Mouse (Mus musculus) cerebellum, adult 2 months (tissue): ENCODE data around the gene Grm8. TPM values are rescaled to one million over a fixed set of nuclear protein-coding genes. Genes with fewer than 3 reads are reported as not detected.

Experiments used
- DNase-seq, 2 experiments: peaks; one replicate each; pipeline ENCODE4 v3.0.0; 2021
- H3K27ac ChIP-seq: fragments of 200-500 bp; 2 replicates; pipeline ENCODE4 v1.5.1; 2012; ENCODE audit warnings: low read length, control low read depth, inconsistent platforms; ENCODE audit not compliant: insufficient read depth
- H3K27me3 ChIP-seq: fragments of 200-500 bp; 2 replicates; pipeline ENCODE4 v1.6.1; 2012; ENCODE audit warnings: inconsistent platforms, mild to moderate bottlenecking, low read length, moderate library complexity; ENCODE audit not compliant: control insufficient read depth, insufficient read depth
- H3K4me1 ChIP-seq: fragments of 200-500 bp; 2 replicates; pipeline ENCODE4 v1.6.1; 2011; ENCODE audit warnings: low read length; ENCODE audit not compliant: control insufficient read depth, insufficient read depth
- H3K4me3 ChIP-seq: fragments of 200-500 bp; replicated peaks from 2 replicates; pipeline ENCODE3; 2011; ENCODE audit warnings: mild to moderate bottlenecking, low read depth, low read length, control low read depth; ENCODE audit not compliant: insufficient read depth
- CTCF ChIP-seq: fragments of 200-500 bp; IDR thresholded peaks from 2 replicates; pipeline ENCODE4 v1.5.1; 2011; ENCODE audit warnings: low read depth, mild to moderate bottlenecking, control low read depth, low read length, moderate library complexity, borderline replicate concordance; ENCODE audit not compliant: insufficient read depth
- POLR2A ChIP-seq: fragments of 200-500 bp; IDR thresholded peaks from 2 replicates; pipeline ENCODE4 v1.6.1; 2011; ENCODE audit warnings: low read length, control low read depth, borderline replicate concordance; ENCODE audit not compliant: insufficient read depth
- WGBS: fragments of 180-500 bp; shearing (Covaris S2); methylation state at CpG from one replicate; pipeline ENCODE4 v1.1.7; 2018; 5-methylcytosine and 5-hydroxymethylcytosine counted together
- polyA plus RNA-seq: library from polyadenylated mRNA; depleted of rRNA; stranded (reverse); fragments of >200 nt; gene quantifications from 2 replicates; pipeline ENCODE4 v1.2.3, GENCODE M21; 2012

The Grm8 gene
- polyA plus RNA-seq, 1 experiment = 6.6 TPM

GRCm38 (mm10) chr6:28133206-28134063 lies 1.5 kb downstream of the Grm8 start:
- H3K27ac ChIP-seq = no peak overlapping the region
- H3K4me3 ChIP-seq = peak overlapping the region; percentile 28
- no peak for DNase-seq
- 1% methylated on average over 38 of the region's 38 CpGs for WGBS
- H3K27me3 ChIP-seq = 0 out of 2 replicates have a peak, but pooled peaks cover 2% of the 10 kb centered on the region
- no peaks in the 10 kb centered on the region for H3K4me1 ChIP-seq
- TF ChIP-seq POLR2A (no peak), CTCF (no peak)

DNA sequence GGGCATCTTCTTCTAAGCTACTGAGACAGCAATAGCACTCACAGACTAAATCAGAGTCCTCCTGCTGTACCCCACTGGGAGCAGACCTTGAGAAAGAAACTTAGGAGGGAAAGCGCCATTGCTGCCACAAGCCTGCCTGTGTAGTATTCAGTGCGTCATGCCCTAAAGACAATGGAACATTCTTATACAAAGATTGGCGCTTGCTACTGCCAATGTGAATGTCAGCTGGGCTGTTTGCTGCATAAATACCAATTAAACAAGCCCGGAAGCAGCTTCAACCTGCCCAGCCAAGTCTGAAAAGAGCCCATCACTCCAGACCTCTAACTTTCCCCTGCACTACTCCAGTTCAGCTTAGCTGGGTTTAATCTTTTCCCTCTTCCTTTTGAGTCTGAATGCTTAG lies 2.9 kb downstream of the Grm8 start:
- H3K27me3 ChIP-seq = 0 out of 2 replicates have a peak, but pooled peaks cover 2% of the 10 kb centered on the region
- 9% methylated on average over 4 of the region's 4 CpGs for WGBS
- no peak overlapping the region for H3K27ac ChIP-seq
- TF ChIP-seq POLR2A (no peak), CTCF (no peak)
- DNase-seq = no peak
- H3K4me1 ChIP-seq = no peaks in the 10 kb centered on the region
- H3K4me3 ChIP-seq = no peak overlapping the region

GRCm38 (mm10) chr6:28128871-28129270 lies 6.1 kb downstream of the Grm8 start:
- no peak for DNase-seq
- Histone ChIP-seq H3K27me3 (0 out of 2 replicates have a peak, but pooled peaks cover 2% of the 10 kb centered on the region), H3K4me3 (no peak overlapping the region), H3K27ac (no peak overlapping the region), H3K4me1 (no peaks in the 10 kb centered on the region)
- WGBS = 95% methylated on average over 4 of the region's 4 CpGs
- TF ChIP-seq CTCF = no peak

DNA sequence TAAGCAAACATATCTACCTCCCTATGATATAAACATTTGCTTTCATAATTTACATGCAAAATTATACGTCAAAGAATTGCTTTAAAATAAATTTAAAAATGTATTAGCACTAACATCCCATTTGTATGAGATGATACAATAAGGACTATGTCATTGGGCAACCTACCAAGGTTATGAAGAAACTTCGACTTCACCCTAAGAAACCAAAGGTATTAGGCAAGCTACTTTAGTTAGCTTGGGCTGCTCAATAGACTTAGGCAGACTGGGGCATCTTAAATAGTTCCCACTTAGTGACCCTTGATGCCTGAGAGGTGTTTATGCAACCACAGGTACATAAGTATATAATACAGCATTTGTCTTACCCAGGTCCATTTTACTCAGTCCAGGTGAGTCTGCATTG lies 19.5 kb downstream of the Grm8 start:
- no peak overlapping the region for H3K27ac ChIP-seq
- 83% methylated on average over 2 of the region's 2 CpGs for WGBS
- H3K4me1 ChIP-seq = no peaks in the 10 kb centered on the region

GRCm38 (mm10) chr6:28114916-28115315 lies 20.1 kb downstream of the Grm8 start:
- WGBS = 66% methylated on average over 1 of the region's 1 CpGs
- Histone ChIP-seq H3K4me3 (no peak overlapping the region), H3K27me3 (no peaks in the 10 kb centered on the region), H3K27ac (no peak overlapping the region), H3K4me1 (no peaks in the 10 kb centered on the region)
- no peak for DNase-seq
- TF ChIP-seq CTCF = no peak
- TF ChIP-seq POLR2A = no peak

More for the DNA sequence above, 19.5 kb downstream of the Grm8 start:
- no peak for DNase-seq
- Histone ChIP-seq H3K4me3 (no peak overlapping the region), H3K27me3 (no peaks in the 10 kb centered on the region)
- TF ChIP-seq CTCF (no peak), POLR2A (no peak)

GRCm38 (mm10) chr6:28111551-28111950 lies 23.4 kb downstream of the Grm8 start:
- DNase-seq = no peak
- Histone ChIP-seq H3K4me3 (no peak overlapping the region), H3K27ac (no peak overlapping the region), H3K27me3 (no peaks in the 10 kb centered on the region), H3K4me1 (no peaks in the 10 kb centered on the region)
- WGBS = 85% methylated on average over 8 of the region's 8 CpGs
- no peak for TF ChIP-seq POLR2A
- no peak for TF ChIP-seq CTCF

DNA sequence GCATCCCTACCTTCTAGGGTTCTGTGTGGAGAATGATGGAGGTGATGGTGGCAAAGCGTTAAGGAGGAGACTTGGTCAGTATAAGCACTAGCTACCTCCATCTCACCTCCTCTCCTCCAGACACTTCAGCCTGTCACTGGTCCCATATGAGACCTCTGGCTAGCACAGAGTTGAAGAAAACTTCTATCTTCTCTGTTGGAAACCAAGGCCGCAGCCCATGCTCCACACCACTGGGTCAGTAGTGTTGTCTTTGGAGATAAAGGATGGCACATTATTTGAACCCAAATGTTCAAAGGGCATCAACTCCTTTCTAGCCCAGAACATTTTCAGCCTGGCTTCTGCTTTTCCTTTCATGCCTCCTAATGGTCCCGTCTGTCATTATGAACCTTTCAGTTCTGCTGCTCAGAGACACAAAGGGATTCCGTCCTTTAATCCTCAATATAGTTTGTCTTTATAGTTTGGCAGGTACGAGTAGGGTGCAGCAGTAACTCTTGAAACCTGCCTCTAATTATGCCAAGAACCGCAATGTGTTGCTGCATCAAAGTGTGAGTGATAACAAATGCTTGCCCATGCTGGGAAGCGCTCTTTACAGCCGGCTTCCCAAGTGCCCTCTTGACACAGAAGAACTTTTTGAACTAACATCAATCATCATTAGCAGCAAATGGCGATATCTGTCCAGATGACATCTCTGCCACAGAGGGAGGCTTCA lies 32.2 kb downstream of the Grm8 start:
- no peaks in the 10 kb centered on the region for H3K27me3 ChIP-seq
- H3K27ac ChIP-seq = no peak overlapping the region
- DNase-seq = no peak
- 52% methylated on average over 9 of the region's 9 CpGs for WGBS
- H3K4me3 ChIP-seq = no peak overlapping the region
- H3K4me1 ChIP-seq = no peaks in the 10 kb centered on the region
- TF ChIP-seq POLR2A (no peak), CTCF (no peak)
